Mouse (Mus musculus) layer of hippocampus, adult 2 months (tissue): ENCODE data around the gene Cym. TPM values are rescaled to one million over a fixed set of nuclear protein-coding genes. Genes with fewer than 3 reads are reported as not detected.
A peak's percentile ranks its signal among the peaks of the same experiment; 100 is the strongest.

ENCODE experiments used
- DNase-seq, 2 experiments: peaks; one replicate each; pipeline ENCODE4 v3.0.0; 2022; ENCODE audit warnings: low spot score in 2 of 2
- H3K27ac ChIP-seq: fragments of 200-600 bp; 2 replicates; pipeline ENCODE4 v1.8.1; 2022
- H3K4me3 ChIP-seq: fragments of 200-600 bp; 2 replicates; pipeline ENCODE4 v1.8.1; 2022; ENCODE audit warnings: mild to moderate bottlenecking
- CTCF ChIP-seq: fragments of 200-600 bp; conservative IDR thresholded peaks from 2 replicates; pipeline ENCODE4 v1.8.1; 2022; ENCODE audit warnings: antibody characterized with exemption, mild to moderate bottlenecking, moderate library complexity
- long read RNA-seq, 2 experiments: library from polyadenylated mRNA; stranded (forward); transcript quantifications; one replicate each; pipeline ENCODE4 v2.0.0; 2021; ENCODE audit warnings: borderline mapping rate in 2 of 2
- total RNA-seq, 2 experiments: library from RNA; stranded (reverse); gene quantifications; 2 replicates each; pipeline ENCODE4 v1.2.3; 2021

The Cym gene
- not detected for total RNA-seq
- long read RNA-seq, experiment 1, result 0 reads
- long read RNA-seq, experiment 2, result 0 reads

- DNase-seq, result no peak
- TF ChIP-seq CTCF, result no peak
- H3K4me3 ChIP-seq, result no peak within 1 kb of the TSS
- no peak within 1 kb of the TSS for H3K27ac ChIP-seq
Measured at GRCm38 (mm10) chr3:107221608-107222007, at the start of gene Cym. Cym (minus strand) TSS chr3:107221732.

- TF ChIP-seq CTCF, result no peak
- no peak overlapping the region for H3K27ac ChIP-seq
- H3K4me3 ChIP-seq, result no peak overlapping the region
- no peak for DNase-seq
Measured at GRCm38 (mm10) chr3:107266814-107267345, 45.3 kb upstream of the Cym start.

- TF ChIP-seq CTCF, result no peak
Measured at GRCm38 (mm10) chr3:107261851-107262165, 40.3 kb upstream of the Cym start.

GRCm38 (mm10) chr3:107260956-107261850 is 39.7 kb upstream of the Cym start:
- peak overlapping the region; percentile 86 for H3K27ac ChIP-seq
- no peak for TF ChIP-seq CTCF
- no peak for DNase-seq
- no peak overlapping the region for H3K4me3 ChIP-seq

More at GRCm38 (mm10) chr3:107261851-107262165, 40.3 kb upstream of the Cym start:
- H3K4me3 ChIP-seq, result no peak overlapping the region
- peak overlapping the region; percentile 86 for H3K27ac ChIP-seq
- no peak for DNase-seq

- Histone ChIP-seq H3K4me3 (no peak overlapping the region), H3K27ac (peak overlapping the region; percentile 76)
- DNase-seq, result peak in 1 of 2 experiments; percentile 45
- TF ChIP-seq CTCF, result no peak
Measured at GRCm38 (mm10) chr3:107257924-107258323, 36.4 kb upstream of the Cym start.

- DNase-seq, result no peak
- Histone ChIP-seq H3K4me3 (no peak overlapping the region), H3K27ac (peak overlapping the region; percentile 76; the same call in 1 of the 2 replicates)
- TF ChIP-seq CTCF, result no peak
Measured at GRCm38 (mm10) chr3:107256724-107257123, 35.2 kb upstream of the Cym start.

GRCm38 (mm10) chr3:107255992-107256391 is 34.5 kb upstream of the Cym start:
- H3K27ac ChIP-seq, result no peak overlapping the region
- H3K4me3 ChIP-seq, result no peak overlapping the region
- DNase-seq, result no peak
- no peak for TF ChIP-seq CTCF

- no peak overlapping the region for H3K27ac ChIP-seq
- no peak for TF ChIP-seq CTCF
- no peak for DNase-seq
- H3K4me3 ChIP-seq, result no peak overlapping the region
Measured at GRCm38 (mm10) chr3:107253925-107254324, 32.4 kb upstream of the Cym start.

- no peak overlapping the region for H3K27ac ChIP-seq
- H3K4me3 ChIP-seq, result no peak overlapping the region
- no peak for DNase-seq
- TF ChIP-seq CTCF, result no peak
Measured at GRCm38 (mm10) chr3:107252035-107252434, 30.5 kb upstream of the Cym start.

GRCm38 (mm10) chr3:107250320-107250719 is 28.8 kb upstream of the Cym start:
- TF ChIP-seq CTCF, result no peak
- Histone ChIP-seq H3K4me3 (no peak overlapping the region), H3K27ac (no peak overlapping the region)
- no peak for DNase-seq

GRCm38 (mm10) chr3:107249042-107249441 is 27.5 kb upstream of the Cym start:
- DNase-seq, result no peak
- no peak for TF ChIP-seq CTCF
- Histone ChIP-seq H3K27ac (no peak overlapping the region), H3K4me3 (no peak overlapping the region)

GRCm38 (mm10) chr3:107246876-107247275 is 25.3 kb upstream of the Cym start:
- Histone ChIP-seq H3K27ac (no peak overlapping the region), H3K4me3 (no peak overlapping the region)
- no peak for TF ChIP-seq CTCF
- no peak for DNase-seq

- Histone ChIP-seq H3K4me3 (no peak overlapping the region), H3K27ac (no peak overlapping the region)
- DNase-seq, result no peak
- no peak for TF ChIP-seq CTCF
Measured at GRCm38 (mm10) chr3:107241389-107242094, 20.0 kb upstream of the Cym start.
